Mouse (Mus musculus) thymus, postnatal 25 days (tissue): Measurements from ENCODE around the gene Pabpn1.

Source experiments
- DNase-seq: peaks from one replicate; pipeline ENCODE4 v3.0.0; 2022

Pabpn1 gene

GRCm38 (mm10) chr14:54893651-54894181, 1.4 kb downstream of the Pabpn1 start:
- DNase-seq, result peak; percentile 97

- peak; percentile 66 for DNase-seq
Observed at GRCm38 (mm10) chr14:54894296-54895151, 2.2 kb downstream of the Pabpn1 start.

GRCm38 (mm10) chr14:54897445-54897844, 5.1 kb downstream of the Pabpn1 start:
- DNase-seq, result no peak

GRCm38 (mm10) chr14:54900383-54900782, 8.1 kb downstream of the Pabpn1 start:
- peak; percentile 61 for DNase-seq

- no peak for DNase-seq
Observed at GRCm38 (mm10) chr14:54903641-54904040, 11.3 kb downstream of the Pabpn1 start.

- no peak for DNase-seq
Observed at GRCm38 (mm10) chr14:54908682-54909081, 16.4 kb downstream of the Pabpn1 start.

- DNase-seq, result peak; percentile 14
Observed at GRCm38 (mm10) chr14:54912109-54912850, 20.0 kb downstream of the Pabpn1 start.

- peak; percentile 45 for DNase-seq
Observed at GRCm38 (mm10) chr14:54912886-54913285, 20.6 kb downstream of the Pabpn1 start, which contains the start of gene Slc22a17. Gene Slc22a17 (minus strand): TSS chr14:54913132.

GRCm38 (mm10) chr14:54913343-54913742, 21.0 kb downstream of the Pabpn1 start:
- DNase-seq, result no peak

GRCm38 (mm10) chr14:54920076-54920685, 27.9 kb downstream of the Pabpn1 start:
- DNase-seq, result no peak

- DNase-seq, result no peak
Observed at GRCm38 (mm10) chr14:54924641-54925348, 32.5 kb downstream of the Pabpn1 start.

- no peak for DNase-seq
Observed at GRCm38 (mm10) chr14:54925349-54926342, 33.3 kb downstream of the Pabpn1 start, which contains the start of gene Efs. Gene Efs (minus strand): TSS chr14:54926126.

GRCm38 (mm10) chr14:54926401-54927158, 34.3 kb downstream of the Pabpn1 start:
- DNase-seq, result no peak

- no peak for DNase-seq
Observed at GRCm38 (mm10) chr14:54927296-54927695, 35.0 kb downstream of the Pabpn1 start.

- DNase-seq, result no peak
Observed at GRCm38 (mm10) chr14:54929801-54930200, 37.5 kb downstream of the Pabpn1 start.

GRCm38 (mm10) chr14:54930431-54930830, 38.1 kb downstream of the Pabpn1 start:
- no peak for DNase-seq

GRCm38 (mm10) chr14:54932645-54933150, 40.4 kb downstream of the Pabpn1 start, which contains the start of gene Il25:
Gene Il25 (plus strand): TSS chr14:54932695.
- DNase-seq, result no peak

GRCm38 (mm10) chr14:54935904-54936830, 43.9 kb downstream of the Pabpn1 start, which contains the start of gene Cmtm5:
Gene Cmtm5 (plus strand): TSS chr14:54936261.
- DNase-seq, result no peak

- DNase-seq, result no peak
Observed at GRCm38 (mm10) chr14:54936831-54937160, 44.5 kb downstream of the Pabpn1 start.
